Mouse (Mus musculus) small intestine, adult 2 months (tissue): ENCODE results near the gene Ptprm.

Source experiments
- CTCF ChIP-seq: fragments of 200-500 bp; IDR thresholded peaks from 2 replicates; pipeline ENCODE4 v1.5.1; 2012; ENCODE audit warnings: low read depth, mild to moderate bottlenecking, control low read depth, inconsistent platforms, low read length, moderate library complexity, mixed read lengths; ENCODE audit not compliant: insufficient replicate concordance, insufficient read length; ENCODE audit errors: extremely low read depth
- POLR2A ChIP-seq: fragments of 200-500 bp; IDR thresholded peaks from 2 replicates; pipeline ENCODE4 v1.6.1; 2012; ENCODE audit warnings: low read depth, mild to moderate bottlenecking, control low read depth, inconsistent platforms, low read length, moderate library complexity

GRCm38 (mm10) chr17:66757025-66757511 lies 597.2 kb downstream of the Ptprm start:
- TF ChIP-seq CTCF = no peak
- no peak for TF ChIP-seq POLR2A
